Mouse (Mus musculus) liver, embryonic 11.5 days (tissue): ENCODE results near the gene Shld2. TPM values are rescaled to one million over a fixed set of nuclear protein-coding genes. Genes with fewer than 3 reads are reported as not detected.
A peak's percentile ranks its signal among the peaks of the same experiment; 100 is the strongest.

Experiments used
- ATAC-seq: fragments of 200-750 bp; cut with Nextera tagmentation; replicated peaks from 2 replicates; pipeline ENCODE4 v1.8.0; 2017; ENCODE audit warnings: moderate number of reproducible peaks, mild to moderate bottlenecking, moderate TSS enrichment, moderate library complexity; ENCODE audit not compliant: low FRiP score
- DNase-seq: peaks from one replicate; pipeline ENCODE4 v3.0.0-alpha.2; 2017; ENCODE audit warnings: low spot score
- H3K27ac ChIP-seq: fragments of 300-500 bp; sonication (generic); 2 replicates; pipeline ENCODE4 v1.5.1; 2014; ENCODE audit warnings: mild to moderate bottlenecking, low read depth, low read length, control low read depth
- H3K27me3 ChIP-seq: fragments of 300-500 bp; sonication (generic); replicated peaks from 2 replicates; pipeline ENCODE4 v1.6.1; 2014; ENCODE audit warnings: low read length, mixed read lengths; ENCODE audit not compliant: control insufficient read depth, insufficient read depth
- H3K36me3 ChIP-seq: fragments of 300-500 bp; sonication (generic); 2 replicates; pipeline ENCODE4 v1.6.1; 2014; ENCODE audit warnings: mild to moderate bottlenecking, low read length, moderate library complexity, mixed read lengths; ENCODE audit not compliant: control insufficient read depth, insufficient read depth
- H3K4me1 ChIP-seq: fragments of 300-500 bp; sonication (generic); replicated peaks from 2 replicates; pipeline ENCODE4 v1.6.1; 2014; ENCODE audit warnings: low read length, mixed read lengths; ENCODE audit not compliant: control insufficient read depth, insufficient read depth
- H3K4me2 ChIP-seq: fragments of 300-500 bp; sonication (generic); 2 replicates; pipeline ENCODE4 v1.6.1; 2014; ENCODE audit warnings: mild to moderate bottlenecking, control low read depth, moderate library complexity
- H3K4me3 ChIP-seq: fragments of 300-500 bp; sonication (generic); 2 replicates; pipeline ENCODE4 v1.5.1; 2014; ENCODE audit warnings: low read depth, low read length, control low read depth
- H3K9ac ChIP-seq: fragments of 300-500 bp; sonication (generic); 2 replicates; pipeline ENCODE4 v1.6.1; 2014; ENCODE audit warnings: low read depth, low read length, control low read depth
- H3K9me3 ChIP-seq: fragments of 300-500 bp; sonication (generic); 2 replicates; pipeline ENCODE4 v1.6.1; 2016; ENCODE audit warnings: low read length, inconsistent platforms, mixed read lengths; ENCODE audit not compliant: control insufficient read depth
- WGBS: fragments of 180-500 bp; shearing (Covaris S2); extraction: QIAGEN DNeasy Blood & Tissue Kit; methylation state at CpG from one replicate; pipeline ENCODE4 v1.1.7; 2014; 5-methylcytosine and 5-hydroxymethylcytosine counted together
- polyA plus RNA-seq: library from polyadenylated mRNA; unstranded; fragments of >200 nt; fragmentation: Nextera tagmentation; extraction: Ambion mirVana; gene quantifications from 2 replicates; pipeline ENCODE4 v1.2.1, GENCODE M21; 2014

Shld2 gene
- polyA plus RNA-seq, 1 experiment from 2014 or later = 10.5 TPM

DNA sequence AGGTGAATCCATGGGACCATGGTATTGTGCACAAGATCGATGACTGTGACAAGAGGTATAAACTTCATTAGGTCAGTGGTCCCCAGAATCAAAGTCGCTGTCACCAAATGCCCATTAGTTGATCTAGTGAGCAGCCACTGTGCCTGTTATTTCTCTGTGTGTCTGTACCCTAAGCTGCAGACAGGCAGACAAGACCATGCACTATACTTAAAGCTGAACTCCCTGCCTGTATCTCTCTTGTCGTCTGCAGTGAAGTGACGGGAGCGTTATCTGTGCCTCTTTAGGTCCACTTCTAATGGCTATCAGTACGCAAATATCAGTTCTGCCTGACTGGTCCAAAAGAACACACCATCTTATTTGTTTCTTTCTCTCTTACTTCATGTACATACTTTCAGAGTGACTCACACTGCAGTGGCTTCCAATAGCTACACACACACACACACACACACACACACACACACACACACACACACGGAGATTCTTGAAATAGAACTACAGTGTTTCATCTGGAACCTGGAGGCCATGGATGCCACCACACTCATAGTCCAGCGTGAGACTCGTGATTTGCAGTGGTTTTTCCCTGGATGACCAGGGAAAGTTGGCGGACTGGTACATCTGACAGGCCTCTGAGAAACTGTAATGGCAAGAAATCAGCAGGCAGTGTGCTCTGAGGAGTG is 81.3 kb downstream of the Shld2 start:
- Histone ChIP-seq H3K4me2 (no peak overlapping the region), H3K9ac (no peak overlapping the region), H3K27ac (no peak overlapping the region), H3K4me1 (no peaks in the 10 kb centered on the region), H3K27me3 (no peaks in the 10 kb centered on the region), H3K9me3 (no peaks in the 10 kb centered on the region), H3K36me3 (no peaks in the 10 kb centered on the region), H3K4me3 (no peak overlapping the region)
- no peak for ATAC-seq
- DNase-seq = no peak
- 83% methylated on average over 10 of the region's 10 CpGs for WGBS

DNA sequence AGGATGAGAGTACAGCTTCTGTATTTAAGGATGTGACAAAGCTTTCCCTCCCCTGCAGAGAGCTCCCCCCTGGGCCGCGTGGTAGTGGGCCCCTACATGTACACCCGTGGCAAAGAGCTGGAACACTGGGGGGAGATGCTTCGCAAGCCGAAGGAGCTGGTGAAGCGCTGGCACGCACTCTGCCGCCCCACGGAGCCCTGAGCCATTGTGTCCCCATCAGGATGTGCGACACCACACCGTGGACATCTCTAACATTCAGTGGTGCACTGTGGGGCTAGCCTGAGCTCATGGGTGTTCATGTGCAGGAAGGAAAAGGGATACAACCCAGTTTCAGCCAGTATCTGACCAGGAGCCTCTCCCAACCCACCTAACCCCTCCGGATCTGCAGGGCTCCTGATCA is 82.3 kb downstream of the Shld2 start:
- no peak for DNase-seq
- Histone ChIP-seq H3K4me1 (no peaks in the 10 kb centered on the region), H3K4me3 (no peak overlapping the region), H3K27ac (no peak overlapping the region), H3K9me3 (no peaks in the 10 kb centered on the region), H3K36me3 (no peaks in the 10 kb centered on the region), H3K27me3 (no peaks in the 10 kb centered on the region), H3K9ac (no peak overlapping the region), H3K4me2 (no peak overlapping the region)
- ATAC-seq = no peak
- WGBS = 75% methylated on average over 12 of the region's 12 CpGs

DNA sequence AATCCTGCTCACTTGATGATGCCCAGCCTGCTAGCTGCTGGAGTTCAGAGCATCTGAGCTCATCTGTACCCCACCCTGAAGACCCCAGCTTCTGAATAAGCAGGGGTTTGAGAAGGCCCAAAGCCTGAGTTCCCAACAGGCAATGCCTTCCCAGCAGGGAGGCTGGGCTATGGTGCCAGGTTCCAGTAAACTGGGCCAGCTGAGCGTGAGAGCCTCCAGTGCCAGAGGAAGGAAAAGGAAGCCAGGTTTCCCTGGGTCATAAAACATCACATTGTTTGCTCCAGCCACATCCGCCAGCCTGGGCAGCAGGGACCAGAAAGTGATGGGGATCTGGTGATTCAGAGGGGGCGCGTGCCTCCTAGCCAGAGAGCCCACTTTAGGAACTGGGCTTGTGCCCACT is 83.7 kb downstream of the Shld2 start:
- Histone ChIP-seq H3K4me2 (no peak overlapping the region), H3K9me3 (no peaks in the 10 kb centered on the region), H3K27me3 (peaks cover 2% of the 10 kb centered on the region; the same call in 1 of the 2 replicates), H3K27ac (no peak overlapping the region), H3K36me3 (no peaks in the 10 kb centered on the region), H3K4me1 (no peaks in the 10 kb centered on the region), H3K4me3 (no peak overlapping the region), H3K9ac (no peak overlapping the region)
- WGBS = 74% methylated on average over 4 of the region's 4 CpGs
- no peak for ATAC-seq
- DNase-seq = no peak

DNA sequence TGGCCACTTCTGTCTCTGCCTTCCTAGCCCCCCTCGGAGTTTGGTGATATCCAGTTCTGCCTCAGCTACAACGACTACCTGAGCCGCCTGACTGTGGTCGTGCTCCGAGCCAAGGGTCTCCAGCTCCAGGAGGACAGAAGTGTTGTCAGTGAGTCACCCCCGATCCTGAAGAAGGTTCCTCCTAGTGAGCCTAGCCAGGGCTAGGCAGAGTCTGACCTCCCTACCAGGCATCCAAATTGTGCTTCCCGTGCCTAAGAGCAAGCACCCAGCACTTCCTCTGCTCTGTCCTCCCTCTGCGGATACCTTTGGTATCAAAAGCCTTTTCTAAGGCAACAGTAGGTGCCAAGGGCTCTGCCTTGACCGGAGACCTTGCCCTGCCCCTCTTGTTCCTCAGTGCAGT is 84.3 kb downstream of the Shld2 start:
- no peak overlapping the region for H3K9ac ChIP-seq
- 78% methylated on average over 9 of the region's 9 CpGs for WGBS
- H3K4me3 ChIP-seq = no peak overlapping the region
- H3K9me3 ChIP-seq = no peaks in the 10 kb centered on the region
- no peak overlapping the region for H3K27ac ChIP-seq
- no peaks in the 10 kb centered on the region for H3K4me1 ChIP-seq
- ATAC-seq = no peak
- H3K4me2 ChIP-seq = no peak overlapping the region
- DNase-seq = no peak
- H3K27me3 ChIP-seq = peaks cover 8% of the 10 kb centered on the region
- no peaks in the 10 kb centered on the region for H3K36me3 ChIP-seq

DNA sequence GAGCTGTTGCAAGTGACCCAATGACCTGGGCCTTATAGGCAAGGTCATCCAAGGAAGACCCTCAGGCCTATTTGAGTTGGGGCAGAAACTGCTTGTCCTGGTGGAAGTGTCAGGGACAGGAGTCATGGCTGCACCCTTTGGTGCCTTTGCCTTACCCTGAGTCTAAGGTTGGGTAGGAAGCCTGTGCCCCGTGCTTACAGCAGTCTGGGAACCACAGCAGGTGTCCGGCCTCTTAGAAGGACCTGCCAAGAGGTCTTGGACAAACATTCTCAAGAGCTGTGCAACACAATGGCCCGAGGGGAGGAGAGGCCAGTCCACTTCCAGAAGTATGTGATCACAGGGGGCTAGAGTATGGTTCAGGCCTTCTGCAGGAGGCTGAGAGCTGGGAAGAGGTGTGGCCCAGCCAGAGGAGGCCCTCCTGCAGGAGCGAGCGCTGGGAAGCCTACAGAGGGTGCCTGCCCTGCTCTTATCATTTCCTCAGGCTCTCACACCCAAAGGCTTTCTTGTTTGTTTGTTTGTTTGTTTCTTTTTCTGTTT is 86.9 kb downstream of the Shld2 start:
- 62% methylated on average over 5 of the region's 5 CpGs for WGBS
- Histone ChIP-seq H3K27me3 (peaks cover 33% of the 10 kb centered on the region), H3K9ac (no peak overlapping the region), H3K4me1 (0 out of 2 replicates have a peak, but pooled peaks cover 4% of the 10 kb centered on the region), H3K4me2 (no peak overlapping the region), H3K27ac (no peak overlapping the region), H3K36me3 (no peaks in the 10 kb centered on the region), H3K9me3 (no peaks in the 10 kb centered on the region), H3K4me3 (no peak overlapping the region)
- DNase-seq (no peak), ATAC-seq (no peak)

DNA sequence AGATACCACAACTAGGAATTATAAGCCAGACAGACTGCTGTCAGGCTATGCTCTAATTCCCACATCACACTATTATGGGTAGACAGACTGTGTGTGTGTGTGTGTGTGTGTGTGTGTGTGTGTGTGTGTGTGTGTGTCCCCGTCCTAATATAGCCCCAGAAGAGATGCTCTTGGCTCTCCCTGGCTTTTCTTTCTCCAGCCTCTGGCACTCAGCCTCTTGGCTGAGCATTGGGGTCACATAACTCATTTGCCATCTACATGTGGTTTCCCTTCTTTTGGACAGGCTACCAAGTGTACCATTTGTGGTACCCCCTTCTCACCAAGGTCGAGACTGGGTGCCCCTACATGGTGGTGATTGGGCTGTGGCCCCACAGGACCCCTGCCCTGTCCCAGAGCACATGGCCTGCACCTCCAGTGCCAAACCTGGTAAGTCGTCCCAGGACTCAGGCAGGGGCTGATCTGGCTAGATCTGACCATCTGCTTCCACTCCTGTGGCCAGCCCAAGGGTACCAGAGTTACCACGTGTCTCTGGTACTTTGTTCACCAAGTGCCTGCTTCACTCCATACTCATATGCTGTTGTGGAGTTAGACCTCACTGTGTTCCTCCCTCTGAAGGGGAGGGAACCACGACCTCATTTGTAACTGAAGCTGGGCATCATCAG is 88.7 kb downstream of the Shld2 start:
- whole genome bisulfite sequencing = 68% methylated on average over 5 of the region's 5 CpGs
- H3K9me3 ChIP-seq = no peaks in the 10 kb centered on the region

DNA sequence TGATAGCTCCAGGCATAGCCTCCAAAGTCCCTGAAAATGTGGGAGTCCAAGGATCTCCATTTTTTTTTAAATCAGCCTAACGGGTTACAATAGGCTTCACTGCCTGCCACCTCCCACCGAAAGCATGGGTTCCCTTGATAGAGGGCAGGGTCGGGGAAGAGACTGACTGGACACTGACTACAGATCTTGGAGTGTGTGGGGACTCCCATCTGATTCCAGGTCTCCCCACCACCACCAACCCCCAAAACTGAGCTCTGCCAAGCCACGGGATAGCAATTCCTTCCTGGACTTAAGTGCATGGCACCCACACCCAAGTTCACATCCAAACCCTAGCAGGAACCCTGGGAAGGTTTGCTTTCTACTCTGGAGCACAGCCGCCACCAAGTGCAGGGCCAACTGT is 89.9 kb downstream of the Shld2 start:
- no peak overlapping the region for H3K4me3 ChIP-seq
- no peak overlapping the region for H3K27ac ChIP-seq
- no peak for ATAC-seq
- H3K36me3 ChIP-seq = no peaks in the 10 kb centered on the region
- no peak for DNase-seq
- WGBS = 57% methylated on average over 5 of the region's 5 CpGs
- no peak overlapping the region for H3K4me2 ChIP-seq
- no peaks in the 10 kb centered on the region for H3K9me3 ChIP-seq
- 0 out of 2 replicates have a peak, but pooled peaks cover 4% of the 10 kb centered on the region for H3K4me1 ChIP-seq
- H3K9ac ChIP-seq = no peak overlapping the region
- H3K27me3 ChIP-seq = peaks cover 36% of the 10 kb centered on the region

More for the DNA sequence above, 88.7 kb downstream of the Shld2 start:
- 0 out of 2 replicates have a peak, but pooled peaks cover 4% of the 10 kb centered on the region for H3K4me1 ChIP-seq
- H3K36me3 ChIP-seq = no peaks in the 10 kb centered on the region
- H3K27me3 ChIP-seq = peaks cover 36% of the 10 kb centered on the region
- ATAC-seq = no peak
- DNase-seq = no peak
- no peak overlapping the region for H3K9ac ChIP-seq
- no peak overlapping the region for H3K4me3 ChIP-seq
- no peak overlapping the region for H3K4me2 ChIP-seq
- no peak overlapping the region for H3K27ac ChIP-seq

DNA sequence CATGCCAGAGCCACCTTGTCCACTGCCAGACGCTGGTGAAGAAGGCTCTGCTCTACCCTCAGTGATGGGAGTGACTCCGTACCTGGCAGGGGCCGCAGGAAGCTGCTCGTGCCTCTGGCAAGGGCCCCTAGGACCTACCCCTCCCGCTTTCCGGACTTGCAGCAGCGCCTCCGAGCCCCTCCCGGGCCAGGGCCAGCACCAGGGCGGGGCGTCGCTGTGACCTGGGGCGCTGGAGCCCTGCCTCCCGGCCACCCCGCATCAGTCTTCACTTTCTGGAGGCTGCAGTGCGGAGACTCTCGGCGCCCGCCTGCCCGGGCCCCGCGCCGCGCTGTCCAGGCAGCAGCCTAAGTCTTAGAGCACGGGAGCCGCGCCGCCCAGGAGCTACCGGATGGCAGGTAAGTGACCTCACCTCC is 90.5 kb downstream of the Shld2 start:
- Histone ChIP-seq H3K4me3 (peak overlapping the region; percentile 31), H3K27ac (no peak overlapping the region), H3K4me2 (peak overlapping the region; percentile 61), H3K9ac (no peak overlapping the region), H3K27me3 (peaks cover 36% of the 10 kb centered on the region), H3K9me3 (no peaks in the 10 kb centered on the region), H3K4me1 (0 out of 2 replicates have a peak, but pooled peaks cover 4% of the 10 kb centered on the region), H3K36me3 (no peaks in the 10 kb centered on the region)
- 5% methylated on average over 29 of the region's 29 CpGs for WGBS
- DNase-seq (no peak), ATAC-seq (no peak; the same call in 1 of the 2 replicates)
